Mouse (Mus musculus): Measurements from ENCODE around the gene Chd8. TPM values are rescaled to one million over a fixed set of nuclear protein-coding genes. Genes with fewer than 3 reads are reported as not detected.

The Chd8 gene
- polyA plus RNA-seq, 1 experiment, result 19.6 TPM

DNA sequence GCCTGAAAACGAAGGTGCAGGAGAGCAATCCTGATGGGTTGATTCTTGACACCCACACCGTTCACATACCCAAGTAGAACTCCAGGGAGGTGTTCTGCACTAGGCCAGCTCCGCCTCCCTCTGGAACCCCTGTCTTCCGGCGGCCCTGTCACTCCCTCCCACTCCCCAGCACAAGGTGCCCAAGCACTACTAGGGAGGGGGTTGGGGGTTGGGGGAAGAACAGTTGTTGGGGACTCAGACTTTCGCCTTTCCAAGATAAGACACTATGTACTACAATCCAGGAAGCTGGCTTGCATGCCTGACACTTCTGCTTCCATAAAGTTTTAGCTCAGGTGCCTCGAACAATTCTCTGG lies 12.9 kb downstream of the Chd8 start:
- Histone ChIP-seq H3K36me3 (ENCODE audit: control insufficient read depth, insufficient read depth, low read length) (no peaks in the 10 kb centered on the region), H3K27ac (ENCODE audit: insufficient read depth, low read depth, low read length) (peak overlapping the region; percentile 77), H3K4me3 (ENCODE audit: low read depth, low read length) (peak overlapping the region; percentile 73), H3K27me3 (ENCODE audit: control insufficient read depth, insufficient read depth, low read length) (no peaks in the 10 kb centered on the region), H3K4me1 (ENCODE audit: control insufficient read depth, insufficient read depth, insufficient read length, low read length) (peaks cover 4% of the 10 kb centered on the region)
- TF ChIP-seq POLR2A (IDR thresholded peaks at IDR 0.05; ENCODE audit: low read depth, low read length) (no peak), CTCF (IDR thresholded peaks at IDR 0.05; ENCODE audit: extremely low read depth, insufficient read length, insufficient replicate concordance, low read depth, low read length) (no peak)
- 4% methylated on average over 7 of the region's 7 CpGs for WGBS

- Histone ChIP-seq H3K27me3 (ENCODE audit: control insufficient read depth, insufficient read depth, low read length) (no peaks in the 10 kb centered on the region), H3K4me3 (ENCODE audit: low read depth, low read length) (peak overlapping the region; percentile 73), H3K36me3 (ENCODE audit: control insufficient read depth, insufficient read depth, low read length) (no peaks in the 10 kb centered on the region), H3K27ac (ENCODE audit: insufficient read depth, low read depth, low read length) (peak overlapping the region; percentile 77), H3K4me1 (ENCODE audit: control insufficient read depth, insufficient read depth, insufficient read length, low read length) (peaks cover 4% of the 10 kb centered on the region)
- peak; percentile 42; the same call in 1 of the 2 replicates for TF ChIP-seq POLR2A (IDR thresholded peaks at IDR 0.05; ENCODE audit: low read depth, low read length)
- no peak for TF ChIP-seq CTCF (IDR thresholded peaks at IDR 0.05; ENCODE audit: extremely low read depth, insufficient read length, insufficient replicate concordance, low read depth, low read length)
- under 1% methylated on average over 32 of the region's 32 CpGs for WGBS
Observed at GRCm38 (mm10) chr14:52244041-52244689, 13.4 kb downstream of the Chd8 start.

- no peaks in the 10 kb centered on the region for H3K27me3 ChIP-seq (ENCODE audit: control insufficient read depth, insufficient read depth, low read length)
- H3K4me3 ChIP-seq (ENCODE audit: low read depth, low read length), result no peak overlapping the region
- WGBS, result 92% methylated on average over 1 of the region's 1 CpGs
- H3K27ac ChIP-seq (ENCODE audit: insufficient read depth, low read depth, low read length), result no peak overlapping the region
- no peaks in the 10 kb centered on the region for H3K4me1 ChIP-seq (ENCODE audit: control insufficient read depth, insufficient read depth, insufficient read length, low read length)
- no peak for TF ChIP-seq POLR2A (IDR thresholded peaks at IDR 0.05; ENCODE audit: low read depth, low read length)
- no peak for TF ChIP-seq CTCF (IDR thresholded peaks at IDR 0.05; ENCODE audit: extremely low read depth, insufficient read length, insufficient replicate concordance, low read depth, low read length)
- peaks cover 43% of the 10 kb centered on the region for H3K36me3 ChIP-seq (ENCODE audit: control insufficient read depth, insufficient read depth, low read length)
Observed at GRCm38 (mm10) chr14:52236216-52236615, 21.4 kb downstream of the Chd8 start.

DNA sequence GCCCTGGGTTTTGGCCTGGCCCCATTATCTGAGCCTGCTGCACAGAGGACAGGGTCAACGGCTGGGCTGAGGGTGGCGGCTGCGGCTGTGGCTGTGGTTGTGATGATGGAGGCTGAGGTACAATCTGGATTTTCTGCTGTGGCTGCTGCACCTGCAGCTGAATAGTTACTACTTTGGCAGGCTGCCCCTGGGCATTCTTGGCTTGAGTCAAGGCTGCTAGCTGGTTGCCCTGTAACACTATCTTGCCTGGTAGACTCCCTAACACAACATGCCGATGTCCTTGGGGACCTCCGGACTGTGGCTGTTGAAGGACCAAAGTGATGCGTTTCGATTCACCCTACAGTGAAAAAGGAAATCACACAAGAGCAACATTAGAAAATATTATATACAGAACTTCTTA lies 22.4 kb downstream of the Chd8 start:
- no peak overlapping the region for H3K27ac ChIP-seq (ENCODE audit: insufficient read depth, low read depth, low read length)
- H3K4me1 ChIP-seq (ENCODE audit: control insufficient read depth, insufficient read depth, insufficient read length, low read length), result no peaks in the 10 kb centered on the region
- WGBS, result 81% methylated on average over 7 of the region's 7 CpGs
- H3K36me3 ChIP-seq (ENCODE audit: control insufficient read depth, insufficient read depth, low read length), result peaks cover 51% of the 10 kb centered on the region
- no peak overlapping the region for H3K4me3 ChIP-seq (ENCODE audit: low read depth, low read length)
- TF ChIP-seq POLR2A (IDR thresholded peaks at IDR 0.05; ENCODE audit: low read depth, low read length), result no peak
- H3K27me3 ChIP-seq (ENCODE audit: control insufficient read depth, insufficient read depth, low read length), result no peaks in the 10 kb centered on the region

DNA sequence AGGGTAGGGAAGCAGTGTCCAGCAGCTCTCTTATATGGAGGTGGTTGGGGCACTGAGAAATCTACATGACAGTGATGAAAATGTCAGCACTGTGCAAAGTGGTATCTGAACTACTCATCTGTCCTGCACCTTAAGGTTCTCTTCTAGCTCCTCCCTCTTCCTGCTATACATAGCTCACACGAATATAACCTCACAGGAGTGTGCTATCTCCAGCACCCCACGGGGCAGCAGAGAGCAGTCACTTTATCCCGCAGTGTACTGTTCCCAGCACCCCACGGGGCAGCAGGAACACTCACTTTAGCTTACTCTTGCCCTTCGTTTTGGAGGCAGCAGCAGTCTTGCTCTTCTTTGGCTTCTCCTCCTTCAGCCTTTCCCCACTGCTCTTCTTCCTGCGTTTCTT lies 25.3 kb downstream of the Chd8 start:
- Histone ChIP-seq H3K4me3 (ENCODE audit: low read depth, low read length) (no peak overlapping the region), H3K27me3 (ENCODE audit: control insufficient read depth, insufficient read depth, low read length) (no peaks in the 10 kb centered on the region), H3K27ac (ENCODE audit: insufficient read depth, low read depth, low read length) (no peak overlapping the region), H3K4me1 (ENCODE audit: control insufficient read depth, insufficient read depth, insufficient read length, low read length) (no peaks in the 10 kb centered on the region), H3K36me3 (ENCODE audit: control insufficient read depth, insufficient read depth, low read length) (peaks cover 62% of the 10 kb centered on the region)
- no peak for TF ChIP-seq CTCF (IDR thresholded peaks at IDR 0.05; ENCODE audit: extremely low read depth, insufficient read length, insufficient replicate concordance, low read depth, low read length)
- no peak for TF ChIP-seq POLR2A (IDR thresholded peaks at IDR 0.05; ENCODE audit: low read depth, low read length)
- WGBS, result 88% methylated on average over 6 of the region's 6 CpGs

GRCm38 (mm10) chr14:52225972-52226371 lies 31.6 kb downstream of the Chd8 start:
- H3K27ac ChIP-seq (ENCODE audit: insufficient read depth, low read depth, low read length), result no peak overlapping the region
- no peak for TF ChIP-seq POLR2A (IDR thresholded peaks at IDR 0.05; ENCODE audit: low read depth, low read length)
- TF ChIP-seq CTCF (IDR thresholded peaks at IDR 0.05; ENCODE audit: extremely low read depth, insufficient read length, insufficient replicate concordance, low read depth, low read length), result no peak
- WGBS, result 88% methylated on average over 2 of the region's 2 CpGs
- H3K27me3 ChIP-seq (ENCODE audit: control insufficient read depth, insufficient read depth, low read length), result no peaks in the 10 kb centered on the region
- no peak overlapping the region for H3K4me3 ChIP-seq (ENCODE audit: low read depth, low read length)
- H3K4me1 ChIP-seq (ENCODE audit: control insufficient read depth, insufficient read depth, insufficient read length, low read length), result no peaks in the 10 kb centered on the region
- peaks cover 64% of the 10 kb centered on the region for H3K36me3 ChIP-seq (ENCODE audit: control insufficient read depth, insufficient read depth, low read length)

- 83% methylated on average over 5 of the region's 5 CpGs for WGBS
- Histone ChIP-seq H3K27me3 (ENCODE audit: control insufficient read depth, insufficient read depth, low read length) (no peaks in the 10 kb centered on the region), H3K4me1 (ENCODE audit: control insufficient read depth, insufficient read depth, insufficient read length, low read length) (no peaks in the 10 kb centered on the region), H3K27ac (ENCODE audit: insufficient read depth, low read depth, low read length) (no peak overlapping the region), H3K4me3 (ENCODE audit: low read depth, low read length) (no peak overlapping the region), H3K36me3 (ENCODE audit: control insufficient read depth, insufficient read depth, low read length) (peaks cover 74% of the 10 kb centered on the region)
- TF ChIP-seq CTCF (IDR thresholded peaks at IDR 0.05; ENCODE audit: extremely low read depth, insufficient read length, insufficient replicate concordance, low read depth, low read length) (no peak), POLR2A (IDR thresholded peaks at IDR 0.05; ENCODE audit: low read depth, low read length) (no peak)
Observed at GRCm38 (mm10) chr14:52217261-52217660, 40.3 kb downstream of the Chd8 start.

Data from small intestine, adult 2 months (tissue).